Mouse (Mus musculus) forebrain, embryonic 13.5 days (tissue): Measurements from ENCODE around the gene D630003M21Rik. TPM values are rescaled to one million over a fixed set of nuclear protein-coding genes. Genes with fewer than 3 reads are reported as not detected.
A peak's percentile ranks its signal among the peaks of the same experiment; 100 is the strongest.

Experiments used
- ATAC-seq: fragments of 200-750 bp; cut with Nextera tagmentation; 2 replicates; pipeline ENCODE4 v1.8.0; 2017
- H3K27ac ChIP-seq: fragments of 300-500 bp; sonication (generic); 2 replicates; pipeline ENCODE4 v1.5.1; 2015; ENCODE audit warnings: inconsistent platforms, mild to moderate bottlenecking, moderate library complexity
- H3K27me3 ChIP-seq: fragments of 300-500 bp; sonication (generic); 2 replicates; pipeline ENCODE4 v1.6.1; 2015; ENCODE audit warnings: mild to moderate bottlenecking, inconsistent platforms
- H3K36me3 ChIP-seq: fragments of 300-500 bp; sonication (generic); 2 replicates; pipeline ENCODE4 v1.6.1; 2015; ENCODE audit warnings: mild to moderate bottlenecking, inconsistent platforms; ENCODE audit not compliant: poor library complexity, severe bottlenecking
- H3K4me1 ChIP-seq: fragments of 300-500 bp; sonication (generic); 2 replicates; pipeline ENCODE4 v1.6.1; 2015; ENCODE audit warnings: inconsistent platforms
- H3K4me2 ChIP-seq: fragments of 300-500 bp; sonication (generic); 2 replicates; pipeline ENCODE4 v1.6.1; 2015; ENCODE audit warnings: inconsistent platforms, mild to moderate bottlenecking, moderate library complexity
- H3K4me3 ChIP-seq: fragments of 300-500 bp; sonication (generic); 2 replicates; pipeline ENCODE4 v1.5.1; 2015; ENCODE audit warnings: mild to moderate bottlenecking, inconsistent platforms
- H3K9ac ChIP-seq: fragments of 300-500 bp; sonication (generic); 2 replicates; pipeline ENCODE4 v1.6.1; 2015; ENCODE audit warnings: mild to moderate bottlenecking, inconsistent platforms
- H3K9me3 ChIP-seq: fragments of 300-500 bp; sonication (generic); replicated peaks from 2 replicates; pipeline ENCODE4 v1.6.1; 2016; ENCODE audit warnings: inconsistent platforms
- WGBS: fragments of 180-500 bp; shearing (Covaris S2); methylation state at CpG from one replicate; pipeline ENCODE4 v1.1.7; 2015; 5-methylcytosine and 5-hydroxymethylcytosine counted together
- polyA plus RNA-seq: library from polyadenylated mRNA; unstranded; fragments of >200 nt; fragmentation: Nextera tagmentation; extraction: Ambion mirVana; gene quantifications from 2 replicates; pipeline ENCODE4 v1.2.1, GENCODE M21; 2015

D630003M21Rik gene
- 2.3 and 2.7 TPM in 2 replicates for polyA plus RNA-seq

GRCm38 (mm10) chr2:158228670-158229502, at the start of gene D630003M21Rik:
Gene D630003M21Rik (minus strand): TSS chr2:158229222.
- no peaks in the 10 kb centered on the region for H3K27me3 ChIP-seq
- no peaks in the 10 kb centered on the region for H3K9me3 ChIP-seq
- ATAC-seq, result peak; percentile 89
- peaks cover 16% of the 10 kb centered on the region for H3K4me1 ChIP-seq
- H3K9ac ChIP-seq, result peak within 1 kb of the TSS; percentile 73
- no peaks in the 10 kb centered on the region for H3K36me3 ChIP-seq
- peak within 1 kb of the TSS; percentile 78 for H3K4me2 ChIP-seq
- WGBS, result under 1% methylated on average over 31 of the region's 55 CpGs
- H3K27ac ChIP-seq, result no peak within 1 kb of the TSS; the same call in 1 of the 2 replicates
- peak within 1 kb of the TSS; percentile 45 for H3K4me3 ChIP-seq

- Histone ChIP-seq H3K9me3 (no peaks in the 10 kb centered on the region), H3K27me3 (no peaks in the 10 kb centered on the region), H3K9ac (no peak overlapping the region), H3K4me1 (0 out of 2 replicates have a peak, but pooled peaks cover 5% of the 10 kb centered on the region), H3K4me2 (no peak overlapping the region), H3K27ac (no peak overlapping the region), H3K36me3 (no peaks in the 10 kb centered on the region), H3K4me3 (no peak overlapping the region)
- WGBS, result 87% methylated on average over 4 of the region's 4 CpGs
- no peak for ATAC-seq
Measured at GRCm38 (mm10) chr2:158276878-158277277, 47.9 kb upstream of the D630003M21Rik start.

GRCm38 (mm10) chr2:158276451-158276850, 47.4 kb upstream of the D630003M21Rik start:
- no peak overlapping the region for H3K27ac ChIP-seq
- no peaks in the 10 kb centered on the region for H3K9me3 ChIP-seq
- no peak for ATAC-seq
- 72% methylated on average over 6 of the region's 6 CpGs for WGBS
- 0 out of 2 replicates have a peak, but pooled peaks cover 5% of the 10 kb centered on the region for H3K4me1 ChIP-seq
- no peak overlapping the region for H3K4me3 ChIP-seq
- H3K27me3 ChIP-seq, result no peaks in the 10 kb centered on the region
- no peak overlapping the region for H3K9ac ChIP-seq
- H3K4me2 ChIP-seq, result no peak overlapping the region
- H3K36me3 ChIP-seq, result no peaks in the 10 kb centered on the region

GRCm38 (mm10) chr2:158275811-158276210, 46.8 kb upstream of the D630003M21Rik start:
- no peak overlapping the region for H3K9ac ChIP-seq
- H3K4me2 ChIP-seq, result no peak overlapping the region
- H3K27ac ChIP-seq, result no peak overlapping the region
- WGBS, result 73% methylated on average over 4 of the region's 4 CpGs
- no peaks in the 10 kb centered on the region for H3K27me3 ChIP-seq
- ATAC-seq, result no peak
- no peaks in the 10 kb centered on the region for H3K36me3 ChIP-seq
- 0 out of 2 replicates have a peak, but pooled peaks cover 5% of the 10 kb centered on the region for H3K4me1 ChIP-seq
- H3K4me3 ChIP-seq, result no peak overlapping the region
- H3K9me3 ChIP-seq, result no peaks in the 10 kb centered on the region

GRCm38 (mm10) chr2:158275349-158275748, 46.3 kb upstream of the D630003M21Rik start:
- Histone ChIP-seq H3K9me3 (no peaks in the 10 kb centered on the region), H3K4me1 (0 out of 2 replicates have a peak, but pooled peaks cover 5% of the 10 kb centered on the region), H3K27me3 (no peaks in the 10 kb centered on the region), H3K9ac (no peak overlapping the region), H3K36me3 (no peaks in the 10 kb centered on the region), H3K4me2 (no peak overlapping the region), H3K4me3 (no peak overlapping the region), H3K27ac (no peak overlapping the region)
- ATAC-seq, result no peak
- 93% methylated on average over 3 of the region's 3 CpGs for WGBS

GRCm38 (mm10) chr2:158273646-158274045, 44.6 kb upstream of the D630003M21Rik start:
- WGBS, result 9% methylated on average over 2 of the region's 2 CpGs
- Histone ChIP-seq H3K27ac (no peak overlapping the region; the same call in 1 of the 2 replicates), H3K4me2 (no peak overlapping the region), H3K27me3 (no peaks in the 10 kb centered on the region), H3K9ac (no peak overlapping the region), H3K36me3 (no peaks in the 10 kb centered on the region), H3K4me3 (no peak overlapping the region), H3K4me1 (0 out of 2 replicates have a peak, but pooled peaks cover 5% of the 10 kb centered on the region), H3K9me3 (no peaks in the 10 kb centered on the region)
- ATAC-seq, result no peak

- no peak overlapping the region for H3K27ac ChIP-seq
- 82% methylated on average over 8 of the region's 8 CpGs for WGBS
- H3K9me3 ChIP-seq, result no peaks in the 10 kb centered on the region
- ATAC-seq, result no peak
- H3K9ac ChIP-seq, result no peak overlapping the region
- no peaks in the 10 kb centered on the region for H3K36me3 ChIP-seq
- H3K4me2 ChIP-seq, result no peak overlapping the region
- H3K4me1 ChIP-seq, result 0 out of 2 replicates have a peak, but pooled peaks cover 5% of the 10 kb centered on the region
- no peaks in the 10 kb centered on the region for H3K27me3 ChIP-seq
- H3K4me3 ChIP-seq, result no peak overlapping the region
Measured at GRCm38 (mm10) chr2:158270017-158270416, 41.0 kb upstream of the D630003M21Rik start.

- H3K4me2 ChIP-seq, result no peak overlapping the region
- H3K9me3 ChIP-seq, result no peaks in the 10 kb centered on the region
- ATAC-seq, result no peak
- H3K27me3 ChIP-seq, result 0 out of 2 replicates have a peak, but pooled peaks cover 5% of the 10 kb centered on the region
- H3K36me3 ChIP-seq, result no peaks in the 10 kb centered on the region
- 81% methylated on average over 3 of the region's 3 CpGs for WGBS
- no peak overlapping the region for H3K9ac ChIP-seq
- H3K4me1 ChIP-seq, result no peaks in the 10 kb centered on the region
- no peak overlapping the region for H3K4me3 ChIP-seq
- no peak overlapping the region for H3K27ac ChIP-seq
Measured at GRCm38 (mm10) chr2:158264877-158265276, 35.9 kb upstream of the D630003M21Rik start.

GRCm38 (mm10) chr2:158259498-158259897, 30.5 kb upstream of the D630003M21Rik start:
- H3K9me3 ChIP-seq, result no peaks in the 10 kb centered on the region
- no peak for ATAC-seq
- no peak overlapping the region for H3K4me2 ChIP-seq
- H3K36me3 ChIP-seq, result no peaks in the 10 kb centered on the region
- H3K9ac ChIP-seq, result no peak overlapping the region
- H3K4me1 ChIP-seq, result peaks cover 11% of the 10 kb centered on the region; the same call in 1 of the 2 replicates
- H3K27ac ChIP-seq, result no peak overlapping the region
- WGBS, result 82% methylated on average over 8 of the region's 8 CpGs
- H3K4me3 ChIP-seq, result no peak overlapping the region
- 0 out of 2 replicates have a peak, but pooled peaks cover 5% of the 10 kb centered on the region for H3K27me3 ChIP-seq

GRCm38 (mm10) chr2:158258781-158259180, 29.8 kb upstream of the D630003M21Rik start:
- Histone ChIP-seq H3K9me3 (no peaks in the 10 kb centered on the region), H3K4me1 (peaks cover 11% of the 10 kb centered on the region; the same call in 1 of the 2 replicates), H3K27ac (no peak overlapping the region), H3K36me3 (no peaks in the 10 kb centered on the region), H3K9ac (no peak overlapping the region), H3K4me3 (no peak overlapping the region), H3K4me2 (no peak overlapping the region), H3K27me3 (0 out of 2 replicates have a peak, but pooled peaks cover 5% of the 10 kb centered on the region)
- 10% methylated on average over 12 of the region's 12 CpGs for WGBS
- no peak for ATAC-seq

- Histone ChIP-seq H3K4me2 (no peak within 1 kb of the TSS), H3K36me3 (no peaks in the 10 kb centered on the region), H3K9ac (no peak within 1 kb of the TSS), H3K27ac (no peak within 1 kb of the TSS), H3K27me3 (0 out of 2 replicates have a peak, but pooled peaks cover 5% of the 10 kb centered on the region), H3K9me3 (no peaks in the 10 kb centered on the region), H3K4me3 (no peak within 1 kb of the TSS), H3K4me1 (peaks cover 11% of the 10 kb centered on the region; the same call in 1 of the 2 replicates)
- no peak for ATAC-seq
- 75% methylated on average over 18 of the region's 18 CpGs for WGBS
Measured at GRCm38 (mm10) chr2:158258005-158258418, 29.0 kb upstream of the D630003M21Rik start, which contains the start of gene Bpi. Gene Bpi (plus strand): TSS chr2:158258094.

GRCm38 (mm10) chr2:158256894-158257293, 27.9 kb upstream of the D630003M21Rik start:
- H3K4me2 ChIP-seq, result no peak overlapping the region
- 18% methylated on average over 5 of the region's 5 CpGs for WGBS
- no peak overlapping the region for H3K4me3 ChIP-seq
- no peaks in the 10 kb centered on the region for H3K36me3 ChIP-seq
- H3K27me3 ChIP-seq, result 0 out of 2 replicates have a peak, but pooled peaks cover 5% of the 10 kb centered on the region
- H3K9ac ChIP-seq, result no peak overlapping the region
- H3K9me3 ChIP-seq, result no peaks in the 10 kb centered on the region
- H3K4me1 ChIP-seq, result peaks cover 11% of the 10 kb centered on the region; the same call in 1 of the 2 replicates
- ATAC-seq, result no peak
- H3K27ac ChIP-seq, result no peak overlapping the region
